Mouse (Mus musculus) layer of hippocampus, adult 9-10 months (tissue): ENCODE results near the gene Tmem41b.
"Not testable (repeated sequence)": the region's sequence is repeated elsewhere in the genome, so short reads cannot be mapped to it uniquely, and the experiment has no call there.

Source experiments
- DNase-seq: peaks from one replicate; pipeline ENCODE4 v3.0.0; 2022; ENCODE audit warnings: low spot score

Tmem41b gene

GRCm38 (mm10) chr7:109986775-109987174 is at the start of gene Tmem41b:
Gene Tmem41b, minus strand, starts transcription at chr7:109986929.
- not testable (repeated sequence) for DNase-seq

- DNase-seq = no peak
Measured at GRCm38 (mm10) chr7:110030342-110030741, 43.6 kb upstream of the Tmem41b start.

GRCm38 (mm10) chr7:110028826-110029225 is 42.1 kb upstream of the Tmem41b start:
- DNase-seq = no peak

GRCm38 (mm10) chr7:110026594-110026993 is 39.9 kb upstream of the Tmem41b start:
- DNase-seq = no peak

GRCm38 (mm10) chr7:110023553-110023952 is 36.8 kb upstream of the Tmem41b start:
- DNase-seq = no peak

- no peak for DNase-seq
Measured at GRCm38 (mm10) chr7:110018631-110019482, 32.1 kb upstream of the Tmem41b start.

GRCm38 (mm10) chr7:110018117-110018630 is 31.4 kb upstream of the Tmem41b start, which contains the start of gene Ipo7:
Gene Ipo7, plus strand, starts transcription at chr7:110018274.
- DNase-seq = peak; percentile 77

- DNase-seq = no peak
Measured at GRCm38 (mm10) chr7:110014272-110014671, 27.5 kb upstream of the Tmem41b start.

GRCm38 (mm10) chr7:110011417-110011816 is 24.7 kb upstream of the Tmem41b start:
- DNase-seq = no peak

- DNase-seq = no peak
Measured at GRCm38 (mm10) chr7:110009084-110009483, 22.4 kb upstream of the Tmem41b start.

GRCm38 (mm10) chr7:110008513-110008912 is 21.8 kb upstream of the Tmem41b start:
- DNase-seq = no peak

GRCm38 (mm10) chr7:110006471-110007195 is 19.9 kb upstream of the Tmem41b start:
- DNase-seq = no peak

GRCm38 (mm10) chr7:110005976-110006375 is 19.2 kb upstream of the Tmem41b start:
- no peak for DNase-seq

- DNase-seq = no peak
Measured at GRCm38 (mm10) chr7:110002968-110003367, 16.2 kb upstream of the Tmem41b start.

- no peak for DNase-seq
Measured at GRCm38 (mm10) chr7:110002092-110002491, 15.4 kb upstream of the Tmem41b start.

GRCm38 (mm10) chr7:109998388-109998787 is 11.7 kb upstream of the Tmem41b start:
- no peak for DNase-seq

GRCm38 (mm10) chr7:109993157-109993959 is 6.6 kb upstream of the Tmem41b start:
- DNase-seq = no peak

GRCm38 (mm10) chr7:109991286-109991685 is 4.6 kb upstream of the Tmem41b start:
- no peak for DNase-seq

GRCm38 (mm10) chr7:109986133-109986669 is 528 bp downstream of the Tmem41b start:
- peak; percentile 97 for DNase-seq

GRCm38 (mm10) chr7:109985661-109986132 is 1.0 kb downstream of the Tmem41b start:
- no peak for DNase-seq

- DNase-seq = not testable (repeated sequence)
Measured at GRCm38 (mm10) chr7:109984608-109985007, 2.1 kb downstream of the Tmem41b start.
